Mouse (Mus musculus): ENCODE data around the gene Fbh1.

DNA sequence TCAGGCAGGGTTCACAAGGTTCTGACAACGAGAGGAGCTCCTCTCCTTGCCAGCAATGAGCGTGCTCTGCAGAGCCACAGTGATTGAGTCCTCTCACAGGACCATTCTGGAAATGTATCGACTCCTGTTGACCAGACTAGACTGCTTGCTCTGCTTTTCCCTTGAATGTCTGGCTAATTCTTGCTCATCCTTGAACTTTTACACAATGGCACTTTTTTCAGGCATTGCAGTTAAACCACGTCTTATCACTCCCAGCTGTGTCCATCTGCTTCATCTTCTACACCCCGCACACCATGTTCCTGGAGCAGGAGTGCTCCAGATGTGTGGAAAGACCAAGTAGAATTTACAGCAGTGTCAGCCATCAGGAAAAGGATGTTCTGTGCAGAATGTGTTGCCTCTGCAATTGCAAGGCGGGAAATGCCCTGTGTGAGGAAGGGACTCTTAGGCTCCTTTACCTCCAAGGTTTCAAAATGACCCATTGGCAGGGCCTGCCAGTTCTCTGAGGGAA, 64.8 kb downstream of the Fbh1 start:
- TF ChIP-seq NRF1 (IDR thresholded peaks at IDR 0.05; ENCODE audit: low read depth, low read length) (no peak), ZNF384 (IDR thresholded peaks at IDR 0.05; ENCODE audit: low read depth, low read length) (no peak), NELFE (IDR thresholded peaks at IDR 0.05; ENCODE audit: low read depth, low read length) (no peak), GABPA (IDR thresholded peaks at IDR 0.05; ENCODE audit: insufficient replicate concordance, low read depth, low read length) (no peak), ZC3H11A (IDR thresholded peaks at IDR 0.05; ENCODE audit: low read depth, low read length) (no peak), POLR2A (IDR thresholded peaks at IDR 0.05; ENCODE audit: low read depth, low read length) (no peak), EP300 (IDR thresholded peaks at IDR 0.05; ENCODE audit: low read length) (no peak), RCOR1 (conservative IDR thresholded peaks at IDR 0.05; ENCODE audit: low read depth, low read length) (no peak), CHD1 (IDR thresholded peaks at IDR 0.05; ENCODE audit: low read depth, low read length) (no peak), CTCF (conservative IDR thresholded peaks at IDR 0.05 in 1 of 2, IDR thresholded peaks at IDR 0.05 in 1 of 2; ENCODE audit: low read depth in 2 of 2, low read length in 2 of 2) (no peak), UBTF (IDR thresholded peaks at IDR 0.05; ENCODE audit: low read depth, low read length) (no peak)

All from CH12.LX (cell line).